Mouse (Mus musculus) heart, adult 2 months (tissue): ENCODE data around the gene Rasgef1b.

ENCODE experiments used
- CTCF ChIP-seq: fragments of 200-600 bp; IDR thresholded peaks from 2 replicates; pipeline ENCODE4 v1.8.1; 2022; ENCODE audit warnings: antibody characterized with exemption, mild to moderate bottlenecking, moderate library complexity
- EP300 ChIP-seq: fragments of 200-500 bp; IDR thresholded peaks from 2 replicates; pipeline ENCODE4 v1.6.1; 2011; ENCODE audit warnings: low read depth, low read length, control low read depth; ENCODE audit not compliant: insufficient read depth
- POLR2A ChIP-seq: fragments of 200-500 bp; IDR thresholded peaks from 2 replicates; pipeline ENCODE4 v1.6.1; 2011; ENCODE audit warnings: mild to moderate bottlenecking, low read depth, low read length, control low read depth; ENCODE audit not compliant: insufficient read depth

- TF ChIP-seq CTCF = no peak
- no peak for TF ChIP-seq POLR2A
- no peak for TF ChIP-seq EP300
These were observed 269.9 kb downstream of the Rasgef1b start for GRCm38 (mm10) chr5:99459007-99459406.
